8 mouse cellular contexts compared by ENCODE assay signal in genomic region chr11:48787455-48788211, GRCm38 (mm10). TPM values are rescaled to one million over a fixed set of nuclear protein-coding genes. Genes with fewer than 3 reads are reported as not detected.
A peak's percentile ranks its signal among the peaks of the same experiment; 100 is the strongest.
DNase-seq lines count a peak whose midpoint lies in the region; ATAC-seq and TF ChIP-seq lines count a peak whose summit lies in the region.

No protein-coding gene starts in this region.

- H3K9ac ChIP-seq in intestine, embryonic 16.5 days (ENCODE audit: low read depth, low read length): no peak overlapping the region
- no peak overlapping the region for H3K9ac ChIP-seq in lung, embryonic 14.5 days

- H3K27me3 ChIP-seq in intestine, embryonic 16.5 days (replicated peaks; ENCODE audit: control insufficient read depth, insufficient read depth, low read length): no peaks in the 10 kb centered on the region
- H3K27me3 ChIP-seq in lung, embryonic 14.5 days (ENCODE audit: insufficient read depth, low read length): no peaks in the 10 kb centered on the region

- H3K9me3 ChIP-seq in intestine, embryonic 16.5 days (ENCODE audit: control insufficient read depth, low read length): no peaks in the 10 kb centered on the region
- H3K9me3 ChIP-seq in lung, embryonic 14.5 days (ENCODE audit: low read depth, low read length): no peaks in the 10 kb centered on the region

- TF ChIP-seq CTCF in lung, embryonic 14.5 days (IDR thresholded peaks at IDR 0.05; ENCODE audit: low read depth): no peak

- 49% methylated on average over 10 of the region's 10 CpGs for WGBS in intestine, embryonic 16.5 days
- WGBS in lung, embryonic 14.5 days: 44% methylated on average over 10 of the region's 10 CpGs

- no peaks in the 10 kb centered on the region for H3K36me3 ChIP-seq in intestine, embryonic 16.5 days (ENCODE audit: control insufficient read depth, insufficient read depth, low read length)
- H3K36me3 ChIP-seq in lung, embryonic 14.5 days (ENCODE audit: insufficient read depth): no peaks in the 10 kb centered on the region

- H3K4me2 ChIP-seq in intestine, embryonic 16.5 days (ENCODE audit: low read depth, low read length): peak overlapping the region; percentile 45; the same call in 1 of the 2 replicates
- peak overlapping the region; percentile 53 for H3K4me2 ChIP-seq in lung, embryonic 14.5 days

- DNase-seq in adrenal gland, adult 2 months: peak; percentile 38
- DNase-seq in adrenal gland, adult 18-20 months (ENCODE audit: low spot score in 2 of 2): no peak
- peak; percentile 91 for DNase-seq in R1 (ENCODE audit: low read depth, low spot score)
- peak; percentile 97 for DNase-seq in heart, adult 11 months
- peak; percentile 73 for DNase-seq in lung, embryonic 14.5 days
- DNase-seq in retina, embryonic 14.5 days (ENCODE audit: low spot score): peak; percentile 55
- DNase-seq in right cerebral cortex, postnatal 4 days: no peak

- peak overlapping the region; percentile 40; the same call in 1 of the 2 replicates for H3K4me3 ChIP-seq in intestine, embryonic 16.5 days (ENCODE audit: low read length)
- H3K4me3 ChIP-seq in lung, embryonic 14.5 days (ENCODE audit: low read depth, low read length): peak overlapping the region; percentile 34

- ATAC-seq in intestine, embryonic 16.5 days: peak; percentile 39; the same call in 1 of the 2 replicates
- ATAC-seq in lung, embryonic 14.5 days (ENCODE audit: insufficient read depth): peak; percentile 81

- no peaks in the 10 kb centered on the region; the same call in 1 of the 2 replicates for H3K4me1 ChIP-seq in intestine, embryonic 16.5 days (ENCODE audit: control insufficient read depth, insufficient read depth, low read length)
- H3K4me1 ChIP-seq in lung, embryonic 14.5 days (ENCODE audit: insufficient read depth): no peaks in the 10 kb centered on the region

- no peak overlapping the region for H3K27ac ChIP-seq in intestine, embryonic 16.5 days (ENCODE audit: low read length)
- no peak overlapping the region; the same call in 1 of the 2 replicates for H3K27ac ChIP-seq in lung, embryonic 14.5 days (ENCODE audit: low read depth)

RNA-seq across cellular contexts. Expression of gene Rack1, which starts 12.5 kb away (rescaled TPM):
- 100 to 1,000 TPM; 663 to 695 TPM for total RNA-seq in adrenal gland, adult 2 months (2021)
- 1,357 and 1,385 TPM in 2 replicates for polyA plus RNA-seq in adrenal gland, adult 2 months (2012; rRNA removed)
- 100 to 1,000 TPM; 582 to 604 TPM for total RNA-seq in adrenal gland, adult 18-20 months (2021)
- polyA plus RNA-seq in intestine, embryonic 16.5 days (2015; fragmentation: Nextera tagmentation; extraction: Ambion mirVana): 713 and 755 TPM in 2 replicates
- 935 and 940 TPM in 2 replicates for polyA plus RNA-seq in lung, embryonic 14.5 days (2014; fragmentation: Nextera tagmentation; extraction: Ambion mirVana)

RNA-seq across cellular contexts. Expression of gene Trim41, which starts 29.5 kb away (rescaled TPM):
- 10 to 100 TPM; 38.6 to 45.0 TPM for total RNA-seq in adrenal gland, adult 2 months (2021)
- 36.5 and 38.6 TPM in 2 replicates for polyA plus RNA-seq in adrenal gland, adult 2 months (2012; rRNA removed)
- 10 to 100 TPM; 45.9 to 48.9 TPM for total RNA-seq in adrenal gland, adult 18-20 months (2021)
- 4.1 and 5.9 TPM in 2 replicates for polyA plus RNA-seq in intestine, embryonic 16.5 days (2015; fragmentation: Nextera tagmentation; extraction: Ambion mirVana)
- polyA plus RNA-seq in lung, embryonic 14.5 days (2014; fragmentation: Nextera tagmentation; extraction: Ambion mirVana): 4.5 and 4.6 TPM in 2 replicates

RNA-seq across cellular contexts. Expression of gene Trim7, which starts 38.3 kb away (rescaled TPM):
- total RNA-seq in adrenal gland, adult 2 months (2021): 1 to 10 TPM; 8.8 to 9.0 TPM
- polyA plus RNA-seq in adrenal gland, adult 2 months (2012; rRNA removed): 16.5 and 21.0 TPM in 2 replicates
- total RNA-seq in adrenal gland, adult 18-20 months (2021): 1 to 10 TPM; 3.6 to 9.8 TPM
- 0.78 and 1.2 TPM in 2 replicates for polyA plus RNA-seq in intestine, embryonic 16.5 days (2015; fragmentation: Nextera tagmentation; extraction: Ambion mirVana)
- 0.55 and 1.4 TPM in 2 replicates for polyA plus RNA-seq in lung, embryonic 14.5 days (2014; fragmentation: Nextera tagmentation; extraction: Ambion mirVana)

RNA-seq across cellular contexts. Expression of gene Gm12184, which starts 38.8 kb away (rescaled TPM):
- total RNA-seq in adrenal gland, adult 2 months (2021): 1 to 10 TPM; 1.8 to 6.2 TPM
- 10.5 and 17.5 TPM in 2 replicates for polyA plus RNA-seq in adrenal gland, adult 2 months (2012; rRNA removed)
- 1 to 10 TPM in 1 of 2 experiments, under 1 TPM in 1; 0.76 to 3.1 TPM for total RNA-seq in adrenal gland, adult 18-20 months (2021)
- 1.3 and 1.4 TPM in 2 replicates for polyA plus RNA-seq in intestine, embryonic 16.5 days (2015; fragmentation: Nextera tagmentation; extraction: Ambion mirVana)
- 11.3 and 11.8 TPM in 2 replicates for polyA plus RNA-seq in lung, embryonic 14.5 days (2014; fragmentation: Nextera tagmentation; extraction: Ambion mirVana)

Comparison
In these comparisons a context has a peak if more than half of its experiments do, and no peak if none do; other contexts are left out.
1. DNase-seq: peak in adrenal gland, adult 2 months (single experiment), R1 (single experiment), heart, adult 11 months (single experiment), lung, embryonic 14.5 days (single experiment) and retina, embryonic 14.5 days (single experiment); none in adrenal gland, adult 18-20 months (0 of 2) and right cerebral cortex, postnatal 4 days (single experiment).